Mouse (Mus musculus): Measurements from ENCODE around the gene Podn. TPM values are rescaled to one million over a fixed set of nuclear protein-coding genes. Genes with fewer than 3 reads are reported as not detected.
A peak's percentile ranks its signal among the peaks of the same experiment; 100 is the strongest.

Gene Podn
- polyA plus RNA-seq, 1 experiment from 2014 or later = 0.44 TPM

DNA sequence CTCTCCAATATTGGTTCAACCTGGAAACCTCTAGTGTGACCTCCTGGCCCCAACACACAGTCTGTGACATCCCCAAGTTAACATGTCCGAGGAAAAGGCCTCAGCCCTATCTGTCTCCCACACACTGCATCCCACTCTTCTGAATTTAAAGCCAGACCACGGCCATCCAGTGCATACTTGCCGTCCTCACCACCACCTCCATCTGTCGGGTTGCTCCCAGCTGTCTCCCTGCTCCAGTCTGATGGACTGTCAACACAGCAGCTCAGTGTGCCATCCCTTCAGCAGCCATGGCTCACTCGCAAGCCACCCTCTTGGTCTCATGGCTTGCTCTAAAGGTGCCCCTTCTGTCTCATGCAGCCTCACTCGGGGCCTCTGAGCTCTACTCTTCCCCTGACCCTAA is 100.5 kb downstream of the Podn start:
- 84% methylated on average over 6 of the region's 6 CpGs for WGBS
- H3K4me2 ChIP-seq = no peak overlapping the region
- H3K4me1 ChIP-seq = 0 out of 2 replicates have a peak, but pooled peaks cover 3% of the 10 kb centered on the region
- H3K27ac ChIP-seq (replicated peaks) = no peak overlapping the region
- no peaks in the 10 kb centered on the region for H3K9me3 ChIP-seq (replicated peaks)
- no peaks in the 10 kb centered on the region for H3K36me3 ChIP-seq
- no peak overlapping the region for H3K4me3 ChIP-seq (replicated peaks)
- no peaks in the 10 kb centered on the region for H3K27me3 ChIP-seq (replicated peaks)
- ATAC-seq (ENCODE audit: low FRiP score) = no peak
- H3K9ac ChIP-seq (replicated peaks) = no peak overlapping the region

DNA sequence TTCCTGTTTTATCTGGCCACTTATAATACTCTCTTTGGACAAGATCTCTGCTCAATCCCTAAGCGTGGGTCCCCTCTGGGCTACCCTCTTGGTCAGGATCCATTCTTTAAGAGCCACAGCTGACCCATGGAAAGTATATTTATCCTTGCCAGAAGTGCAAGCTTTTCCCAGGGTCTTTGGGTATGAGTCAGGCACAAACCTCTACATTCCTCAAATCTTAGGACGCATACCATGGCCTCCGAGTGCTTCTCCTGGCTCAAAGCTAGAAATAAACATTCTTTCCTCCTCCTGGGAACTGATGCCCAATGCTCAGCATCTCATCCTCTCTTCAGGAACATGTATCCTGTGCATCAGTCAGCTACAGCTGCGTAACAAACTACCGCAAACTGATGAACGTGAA is 101.2 kb downstream of the Podn start:
- no peaks in the 10 kb centered on the region for H3K27me3 ChIP-seq (replicated peaks)

DNA sequence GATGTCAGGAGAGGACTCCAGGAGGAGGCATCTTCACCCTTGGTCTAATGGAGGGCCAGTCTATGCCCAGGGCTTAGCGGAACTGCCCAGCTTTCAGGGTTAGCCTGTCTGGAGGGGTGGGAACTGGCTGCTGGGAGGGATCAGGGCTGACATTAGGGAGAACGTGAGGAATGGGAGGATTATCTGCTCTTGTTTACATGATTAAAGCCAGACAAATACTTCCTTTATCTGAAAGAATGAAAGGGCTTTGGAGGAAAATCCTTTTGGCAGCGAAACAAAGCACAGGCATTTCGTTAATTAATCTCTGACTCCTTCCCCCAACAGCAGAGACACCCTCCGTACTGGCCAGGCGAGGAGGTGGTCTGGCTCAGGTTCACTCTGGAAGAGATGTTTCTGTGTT is 104.4 kb downstream of the Podn start:
- H3K36me3 ChIP-seq = no peaks in the 10 kb centered on the region
- WGBS = 35% methylated on average over 6 of the region's 6 CpGs
- no peak overlapping the region for H3K4me3 ChIP-seq (replicated peaks)
- H3K9ac ChIP-seq (replicated peaks) = no peak overlapping the region
- no peak overlapping the region for H3K27ac ChIP-seq (replicated peaks)
- no peak overlapping the region for H3K4me2 ChIP-seq
- no peaks in the 10 kb centered on the region for H3K9me3 ChIP-seq (replicated peaks)
- no peaks in the 10 kb centered on the region for H3K4me1 ChIP-seq
- no peak for ATAC-seq (ENCODE audit: low FRiP score)
- H3K27me3 ChIP-seq (replicated peaks) = no peaks in the 10 kb centered on the region

More for the DNA sequence above, 101.2 kb downstream of the Podn start:
- no peak overlapping the region for H3K9ac ChIP-seq (replicated peaks)
- ATAC-seq (ENCODE audit: low FRiP score) = no peak
- no peak overlapping the region for H3K4me3 ChIP-seq (replicated peaks)
- 0 out of 2 replicates have a peak, but pooled peaks cover 3% of the 10 kb centered on the region for H3K4me1 ChIP-seq
- no peak overlapping the region for H3K27ac ChIP-seq (replicated peaks)
- H3K36me3 ChIP-seq = no peaks in the 10 kb centered on the region
- no peaks in the 10 kb centered on the region for H3K9me3 ChIP-seq (replicated peaks)
- no peak overlapping the region for H3K4me2 ChIP-seq
- WGBS = 96% methylated on average over 6 of the region's 6 CpGs

DNA sequence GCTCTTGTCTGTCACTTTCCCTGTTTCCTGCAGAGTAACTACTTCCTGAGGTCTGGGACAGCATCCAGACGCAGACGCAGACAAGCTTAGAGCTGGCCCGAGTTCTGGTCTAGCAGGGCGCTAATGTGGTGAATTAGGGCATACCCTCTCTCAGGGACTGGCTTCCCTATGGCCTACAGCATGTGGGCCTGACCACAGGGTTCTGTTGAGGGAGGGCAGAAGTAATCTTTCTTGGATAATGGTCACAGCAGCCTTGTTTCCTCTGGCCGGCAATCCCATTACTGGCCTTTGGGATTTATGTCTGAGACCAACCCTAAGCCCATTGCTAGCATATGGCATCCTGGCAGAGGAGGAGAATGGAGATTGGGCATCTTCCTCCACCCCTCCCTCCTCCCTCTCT is 105.4 kb downstream of the Podn start:
- no peaks in the 10 kb centered on the region for H3K36me3 ChIP-seq
- H3K4me2 ChIP-seq = no peak overlapping the region
- H3K9me3 ChIP-seq (replicated peaks) = no peaks in the 10 kb centered on the region
- no peaks in the 10 kb centered on the region for H3K4me1 ChIP-seq
- WGBS = 81% methylated on average over 5 of the region's 5 CpGs
- ATAC-seq (ENCODE audit: low FRiP score) = no peak
- H3K4me3 ChIP-seq (replicated peaks) = no peak overlapping the region
- no peak overlapping the region for H3K27ac ChIP-seq (replicated peaks)
- H3K27me3 ChIP-seq (replicated peaks) = no peaks in the 10 kb centered on the region
- H3K9ac ChIP-seq (replicated peaks) = no peak overlapping the region

DNA sequence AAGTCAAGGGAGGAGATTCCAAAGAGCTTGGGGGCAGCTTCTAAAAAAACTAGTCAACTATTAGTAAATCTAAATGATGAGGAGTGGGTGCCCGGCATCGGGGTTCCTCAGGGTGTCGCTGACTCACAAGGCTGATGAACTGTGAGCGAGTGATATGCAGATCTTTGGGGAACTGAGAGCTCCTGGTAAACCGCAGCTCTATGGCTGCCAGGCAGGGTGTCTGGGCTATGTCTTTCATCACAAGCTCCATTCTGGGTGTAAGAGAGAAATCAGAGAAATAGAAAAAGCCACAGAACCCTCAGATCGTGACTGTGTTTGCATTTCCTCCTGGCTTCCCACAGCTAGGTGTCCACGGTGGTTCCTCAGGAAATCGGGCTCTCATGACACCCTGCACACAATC is 107.3 kb downstream of the Podn start:
- Histone ChIP-seq H3K9ac (replicated peaks) (no peak overlapping the region), H3K27ac (replicated peaks) (no peak overlapping the region), H3K9me3 (replicated peaks) (no peaks in the 10 kb centered on the region), H3K4me1 (0 out of 2 replicates have a peak, but pooled peaks cover under 1% of the 10 kb centered on the region), H3K36me3 (no peaks in the 10 kb centered on the region), H3K4me2 (no peak overlapping the region), H3K27me3 (replicated peaks) (no peaks in the 10 kb centered on the region), H3K4me3 (replicated peaks) (no peak overlapping the region)
- 70% methylated on average over 8 of the region's 8 CpGs for WGBS
- no peak for ATAC-seq (ENCODE audit: low FRiP score)

DNA sequence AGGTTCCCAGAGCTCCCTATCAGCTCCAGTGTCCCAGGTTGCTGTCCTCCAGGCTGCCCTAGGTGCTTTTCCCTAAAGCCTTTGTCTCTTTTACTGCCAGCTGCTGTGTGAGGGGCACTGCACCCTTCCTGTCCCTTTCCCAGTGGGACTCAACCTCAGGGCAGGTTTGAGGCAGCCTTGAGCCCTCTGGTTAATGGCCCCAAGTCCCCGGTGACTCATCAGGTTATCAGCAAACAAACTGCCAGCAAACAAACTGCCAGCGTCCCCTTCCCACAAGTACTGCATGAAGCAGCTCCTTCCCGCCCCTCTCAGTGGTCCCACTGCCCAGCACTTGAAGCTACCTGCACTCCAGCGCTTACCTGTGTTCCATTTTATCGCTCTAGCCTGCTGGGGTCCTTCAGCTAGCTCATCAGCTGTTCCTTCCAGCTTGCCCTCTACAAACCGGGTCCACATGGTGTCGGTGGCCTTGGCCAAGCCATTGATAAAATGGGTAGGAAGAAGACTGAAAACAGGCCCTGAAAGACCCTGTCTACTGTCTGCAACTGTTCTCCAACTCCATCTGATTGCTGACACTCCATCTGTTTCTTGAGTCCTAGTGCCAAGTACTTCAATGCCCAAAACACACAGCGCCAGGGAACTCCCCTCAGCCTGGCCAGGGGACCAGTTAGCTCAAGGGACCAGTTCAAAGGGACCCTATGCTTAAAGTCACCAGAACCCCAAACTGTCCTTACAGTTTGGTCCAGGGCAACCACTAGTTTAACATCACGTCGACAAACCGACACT is 109.7 kb downstream of the Podn start:
- no peak for ATAC-seq (ENCODE audit: low FRiP score)
- no peak overlapping the region for H3K9ac ChIP-seq (replicated peaks)
- no peaks in the 10 kb centered on the region for H3K27me3 ChIP-seq (replicated peaks)
- H3K27ac ChIP-seq (replicated peaks) = no peak overlapping the region
- 93% methylated on average over 11 of the region's 11 CpGs for WGBS
- 0 out of 2 replicates have a peak, but pooled peaks cover 3% of the 10 kb centered on the region for H3K4me1 ChIP-seq
- H3K36me3 ChIP-seq = no peaks in the 10 kb centered on the region
- H3K4me3 ChIP-seq (replicated peaks) = no peak overlapping the region
- H3K4me2 ChIP-seq = no peak overlapping the region
- H3K9me3 ChIP-seq (replicated peaks) = no peaks in the 10 kb centered on the region

DNA sequence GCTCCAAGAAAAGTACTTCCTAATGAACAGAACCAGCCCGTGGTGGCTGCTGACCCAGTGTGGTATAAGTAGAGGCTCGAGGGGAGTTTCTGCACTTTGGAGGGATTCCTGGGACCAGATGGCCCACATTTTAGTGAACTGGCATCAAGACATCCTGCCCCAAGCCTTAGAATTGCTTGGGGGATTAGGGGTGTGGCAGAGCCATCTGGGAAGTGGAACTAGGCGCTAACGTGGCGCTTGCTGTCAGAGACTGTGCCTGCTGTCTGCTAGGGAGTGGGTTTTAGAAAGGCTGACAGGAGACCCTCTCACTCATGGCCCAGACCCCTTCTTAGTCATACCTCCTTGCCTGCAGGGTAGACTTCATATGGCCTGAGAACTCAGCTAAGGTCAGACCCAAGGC is 110.4 kb downstream of the Podn start:
- Histone ChIP-seq H3K36me3 (no peaks in the 10 kb centered on the region), H3K4me2 (no peak overlapping the region), H3K4me1 (0 out of 2 replicates have a peak, but pooled peaks cover 3% of the 10 kb centered on the region), H3K4me3 (replicated peaks) (no peak overlapping the region), H3K27me3 (replicated peaks) (no peaks in the 10 kb centered on the region), H3K27ac (replicated peaks) (no peak overlapping the region), H3K9ac (replicated peaks) (no peak overlapping the region), H3K9me3 (replicated peaks) (no peaks in the 10 kb centered on the region)
- ATAC-seq (ENCODE audit: low FRiP score) = no peak
- 78% methylated on average over 5 of the region's 5 CpGs for WGBS

DNA sequence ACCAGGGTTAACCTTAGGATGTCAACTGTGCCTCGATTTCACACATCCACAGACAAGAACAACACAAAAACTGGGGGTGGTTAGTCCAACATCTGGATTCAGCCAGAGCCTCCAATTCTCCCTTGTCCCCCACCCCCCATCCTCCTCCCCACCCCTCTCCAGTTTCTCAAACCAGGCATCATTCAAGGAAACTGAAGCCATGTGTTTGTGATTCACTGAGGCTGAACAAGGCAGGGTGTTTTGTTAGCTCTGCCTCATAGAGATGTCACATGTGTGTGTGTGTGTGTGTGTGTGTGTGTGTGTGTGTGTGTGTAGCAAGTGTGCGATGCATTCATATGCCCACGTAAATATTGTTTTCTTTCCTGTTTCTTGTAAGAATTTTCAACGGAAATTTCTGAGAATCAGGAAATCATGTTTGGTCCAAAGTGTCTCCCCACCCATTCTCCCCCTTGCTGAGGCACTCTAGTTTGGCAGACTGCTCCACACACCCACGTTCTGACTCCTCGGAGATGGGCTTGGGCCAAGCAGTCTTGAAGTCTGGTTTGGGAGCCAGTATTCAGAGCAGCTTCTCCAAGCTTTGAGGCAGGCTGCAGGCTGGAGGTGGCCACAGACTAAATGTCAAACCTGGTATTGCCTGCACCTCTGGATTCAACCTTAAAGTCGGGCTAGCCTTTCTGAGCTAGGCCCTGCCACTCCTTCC is 111.8 kb downstream of the Podn start:
- H3K4me1 ChIP-seq = peaks cover 10% of the 10 kb centered on the region
- no peaks in the 10 kb centered on the region for H3K36me3 ChIP-seq
- WGBS = 80% methylated on average over 7 of the region's 7 CpGs
- H3K27ac ChIP-seq (replicated peaks) = no peak overlapping the region
- H3K4me2 ChIP-seq = no peak overlapping the region
- H3K27me3 ChIP-seq (replicated peaks) = no peaks in the 10 kb centered on the region
- H3K9ac ChIP-seq (replicated peaks) = no peak overlapping the region
- H3K4me3 ChIP-seq (replicated peaks) = no peak overlapping the region
- no peak for ATAC-seq (ENCODE audit: low FRiP score)
- H3K9me3 ChIP-seq (replicated peaks) = no peaks in the 10 kb centered on the region

DNA sequence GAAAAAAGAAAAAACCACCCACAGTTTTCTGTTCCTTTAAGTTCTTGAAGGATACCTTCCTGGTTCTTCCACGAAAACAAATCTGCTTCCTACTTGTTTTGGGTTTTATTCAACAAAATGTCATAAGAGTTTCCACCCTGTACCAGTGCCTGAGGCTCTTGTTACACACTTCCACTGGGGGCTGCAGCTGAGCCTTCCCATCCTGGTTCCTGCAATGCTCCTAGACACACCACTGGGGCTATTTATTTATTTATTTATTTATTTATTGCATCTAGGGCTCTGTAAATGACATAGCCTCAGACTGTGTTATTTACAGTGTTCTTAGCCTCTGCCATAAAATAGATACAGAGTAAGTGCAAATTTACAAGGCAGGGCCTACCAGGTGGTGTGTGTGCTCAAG is 112.5 kb downstream of the Podn start:
- Histone ChIP-seq H3K9me3 (replicated peaks) (no peaks in the 10 kb centered on the region), H3K36me3 (no peaks in the 10 kb centered on the region), H3K4me3 (replicated peaks) (no peak overlapping the region), H3K27ac (replicated peaks) (no peak overlapping the region), H3K4me1 (peaks cover 13% of the 10 kb centered on the region), H3K4me2 (no peak overlapping the region), H3K27me3 (replicated peaks) (no peaks in the 10 kb centered on the region), H3K9ac (replicated peaks) (no peak overlapping the region)
- WGBS = 88% methylated on average over 1 of the region's 1 CpGs
- ATAC-seq (ENCODE audit: low FRiP score) = no peak

DNA sequence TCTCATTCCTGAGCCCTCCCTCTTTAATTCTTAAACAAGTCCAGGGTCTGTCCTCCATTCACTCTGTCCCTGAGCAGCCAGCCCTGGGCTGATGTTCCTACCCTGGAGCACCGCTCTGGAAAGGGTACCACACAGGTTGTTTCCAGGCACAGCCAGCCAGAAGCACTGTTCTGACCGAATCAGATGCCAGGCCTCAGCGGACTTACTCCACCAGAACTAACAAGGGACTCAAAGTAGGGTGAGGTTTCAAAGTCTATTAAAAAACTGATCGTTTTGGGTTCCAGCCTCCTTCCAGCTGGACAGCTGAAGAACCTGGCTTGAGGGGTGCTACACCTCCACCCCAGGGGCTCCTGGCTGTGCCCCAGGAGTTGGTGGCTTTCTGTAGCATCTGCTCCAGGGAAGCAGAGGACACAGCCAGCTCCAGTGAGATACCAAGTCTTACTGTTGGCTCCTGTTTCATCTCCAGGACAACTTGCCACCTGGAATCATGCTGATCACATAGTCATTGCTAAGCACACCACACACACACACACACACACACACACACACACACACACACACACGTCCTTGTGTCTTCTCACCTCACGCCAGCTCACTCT is 116.1 kb downstream of the Podn start:
- H3K4me2 ChIP-seq = no peak overlapping the region
- H3K27ac ChIP-seq (replicated peaks) = peak overlapping the region; percentile 51
- H3K9me3 ChIP-seq (replicated peaks) = no peaks in the 10 kb centered on the region
- H3K27me3 ChIP-seq (replicated peaks) = no peaks in the 10 kb centered on the region
- no peak for ATAC-seq (ENCODE audit: low FRiP score)
- H3K9ac ChIP-seq (replicated peaks) = no peak overlapping the region
- WGBS = 71% methylated on average over 6 of the region's 6 CpGs
- H3K4me3 ChIP-seq (replicated peaks) = no peak overlapping the region
- H3K36me3 ChIP-seq = no peaks in the 10 kb centered on the region
- peaks cover 13% of the 10 kb centered on the region for H3K4me1 ChIP-seq

DNA sequence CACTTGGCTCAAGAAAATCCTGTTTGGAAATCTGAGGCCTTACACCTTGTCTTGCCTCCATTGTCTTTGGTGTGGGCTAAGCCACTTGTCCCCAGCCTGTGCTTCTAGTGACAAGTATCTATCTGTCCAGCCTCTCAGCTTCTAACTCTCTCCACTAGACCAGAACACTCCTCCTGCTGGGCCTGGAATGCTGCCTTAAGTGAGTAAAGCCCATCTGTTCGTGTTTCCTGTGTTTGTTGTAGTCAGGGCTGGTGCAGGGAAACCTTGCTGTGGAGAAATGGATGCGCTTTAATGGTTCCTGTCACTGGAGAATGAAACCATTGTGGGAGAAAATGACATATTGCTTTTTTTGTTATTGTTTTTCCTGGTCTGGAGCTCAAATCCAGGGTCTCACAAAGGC is 116.7 kb downstream of the Podn start:
- Histone ChIP-seq H3K27me3 (replicated peaks) (no peaks in the 10 kb centered on the region), H3K9ac (replicated peaks) (no peak overlapping the region), H3K27ac (replicated peaks) (peak overlapping the region; percentile 51; the same call in 1 of the 2 replicates), H3K36me3 (no peaks in the 10 kb centered on the region), H3K9me3 (replicated peaks) (no peaks in the 10 kb centered on the region), H3K4me3 (replicated peaks) (no peak overlapping the region), H3K4me1 (peaks cover 13% of the 10 kb centered on the region), H3K4me2 (no peak overlapping the region)
- no peak for ATAC-seq (ENCODE audit: low FRiP score)
- WGBS = 21% methylated on average over 2 of the region's 2 CpGs

DNA sequence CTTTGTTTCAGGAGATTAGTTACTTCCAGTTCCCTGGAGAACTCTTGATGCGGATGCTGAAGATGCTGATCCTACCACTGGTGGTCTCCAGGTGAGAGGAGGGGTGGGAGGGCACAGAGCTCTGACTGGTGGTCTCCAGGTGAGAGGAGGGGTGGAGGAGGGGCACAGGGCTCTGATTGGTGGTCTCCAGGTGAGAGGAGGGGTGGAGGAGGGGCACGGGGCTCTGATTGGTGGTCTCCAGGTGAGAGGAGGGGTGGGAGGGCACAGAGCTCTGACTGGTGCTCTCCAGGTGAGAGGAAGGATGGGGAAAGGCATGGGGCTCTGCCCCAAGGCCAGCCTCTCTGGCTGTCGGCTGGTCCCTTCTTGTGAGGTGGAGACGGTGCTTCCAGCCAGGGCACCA is 118.7 kb downstream of the Podn start:
- H3K9ac ChIP-seq (replicated peaks) = no peak overlapping the region
- H3K27ac ChIP-seq (replicated peaks) = no peak overlapping the region
- H3K4me2 ChIP-seq = no peak overlapping the region
- H3K4me1 ChIP-seq = peaks cover 10% of the 10 kb centered on the region
- no peak overlapping the region for H3K4me3 ChIP-seq (replicated peaks)
- no peaks in the 10 kb centered on the region for H3K9me3 ChIP-seq (replicated peaks)
- no peaks in the 10 kb centered on the region for H3K27me3 ChIP-seq (replicated peaks)
- no peaks in the 10 kb centered on the region for H3K36me3 ChIP-seq
- no peak for ATAC-seq (ENCODE audit: low FRiP score)
- WGBS = 62% methylated on average over 4 of the region's 4 CpGs
